Mouse (Mus musculus): ENCODE results near the gene Bhlhe23.

DNA sequence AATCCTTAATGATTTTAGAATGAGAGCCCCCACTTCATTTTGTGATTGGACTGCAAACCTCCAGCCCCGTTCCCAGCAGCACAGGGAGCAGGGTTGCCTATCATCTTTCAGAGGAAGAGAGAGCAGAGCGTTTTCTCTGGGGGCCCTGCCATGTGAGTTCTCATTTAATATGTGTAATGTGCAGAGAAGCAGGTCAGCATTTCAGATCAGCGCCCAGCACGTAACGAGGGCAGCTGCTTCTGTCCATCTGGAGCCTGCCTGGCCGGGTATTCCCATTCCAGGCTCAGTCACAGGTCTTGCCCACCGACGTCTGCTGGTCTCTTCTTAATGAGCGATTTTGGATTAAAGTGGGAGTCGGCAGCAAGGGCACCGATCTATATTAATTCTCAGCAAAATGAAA is 11.7 kb downstream of the Bhlhe23 start:
- TF ChIP-seq POLR2A (IDR thresholded peaks at IDR 0.05; ENCODE audit: insufficient read depth, low read length) (no peak), CTCF (IDR thresholded peaks at IDR 0.05; ENCODE audit: low read depth, low read length) (no peak)
